Mouse (Mus musculus) kidney, postnatal 36 days (tissue): ENCODE measurements around the gene Dmap1.

ENCODE experiments used
- DNase-seq, 2 experiments: peaks; one replicate each; pipeline ENCODE4 v3.0.0; 2021 to 2022; ENCODE audit warnings: mixed read lengths in 2 of 2

The Dmap1 gene

DNA sequence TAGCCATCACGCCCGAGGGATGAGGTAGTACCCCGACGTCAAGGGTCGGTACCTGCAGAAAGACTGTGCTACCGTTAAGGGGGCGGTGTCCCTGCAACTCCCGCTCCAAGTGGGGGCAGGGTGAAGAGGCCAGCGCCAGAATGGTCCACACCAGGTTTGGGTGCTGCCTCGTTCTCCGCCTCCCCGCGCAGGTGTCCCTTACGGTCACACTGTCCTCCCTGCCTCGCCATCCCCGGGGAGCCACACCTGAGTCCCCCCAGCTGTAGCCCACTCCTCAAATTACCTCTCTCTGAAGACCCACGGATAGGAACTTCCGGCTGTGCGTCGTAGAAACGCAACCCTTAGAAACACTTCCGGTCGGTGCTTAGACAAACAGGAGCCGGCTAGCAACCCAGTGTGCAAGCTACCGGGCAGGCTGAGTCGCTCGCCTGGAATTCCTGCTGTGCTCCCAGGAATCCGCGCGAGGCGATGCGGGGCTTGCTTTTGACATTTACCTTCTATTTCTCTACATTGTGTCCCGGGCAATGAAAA is at the start of gene Dmap1:
Gene Dmap1 (minus strand): TSS at position 343 of the 531 bp plus-strand sequence.
- peak; percentile 80 to 85 for DNase-seq

DNA sequence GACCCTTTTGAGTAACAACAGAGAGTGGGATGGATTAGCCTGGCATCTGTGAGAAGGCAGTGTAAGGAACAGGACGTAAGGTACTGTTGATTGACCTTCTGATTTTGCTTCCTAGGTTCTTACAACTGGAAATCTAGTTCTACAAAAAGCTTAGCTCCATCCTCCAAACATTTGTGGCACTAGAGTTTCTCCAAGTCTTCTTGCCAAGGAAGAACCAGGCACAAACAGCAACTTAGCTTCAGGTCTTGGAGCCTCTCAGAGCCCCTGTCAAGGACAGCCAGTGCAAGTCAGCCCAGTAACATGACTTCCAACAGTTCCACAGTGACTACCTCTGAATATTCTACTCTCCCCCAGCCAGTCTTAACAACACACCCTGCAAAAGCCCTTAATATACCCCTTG is 42.0 kb upstream of the Dmap1 start, which contains the start of gene Gm12845:
Gene Gm12845 (plus strand): TSS at position 301 of the 400 bp plus-strand sequence.
- DNase-seq = no peak

DNA sequence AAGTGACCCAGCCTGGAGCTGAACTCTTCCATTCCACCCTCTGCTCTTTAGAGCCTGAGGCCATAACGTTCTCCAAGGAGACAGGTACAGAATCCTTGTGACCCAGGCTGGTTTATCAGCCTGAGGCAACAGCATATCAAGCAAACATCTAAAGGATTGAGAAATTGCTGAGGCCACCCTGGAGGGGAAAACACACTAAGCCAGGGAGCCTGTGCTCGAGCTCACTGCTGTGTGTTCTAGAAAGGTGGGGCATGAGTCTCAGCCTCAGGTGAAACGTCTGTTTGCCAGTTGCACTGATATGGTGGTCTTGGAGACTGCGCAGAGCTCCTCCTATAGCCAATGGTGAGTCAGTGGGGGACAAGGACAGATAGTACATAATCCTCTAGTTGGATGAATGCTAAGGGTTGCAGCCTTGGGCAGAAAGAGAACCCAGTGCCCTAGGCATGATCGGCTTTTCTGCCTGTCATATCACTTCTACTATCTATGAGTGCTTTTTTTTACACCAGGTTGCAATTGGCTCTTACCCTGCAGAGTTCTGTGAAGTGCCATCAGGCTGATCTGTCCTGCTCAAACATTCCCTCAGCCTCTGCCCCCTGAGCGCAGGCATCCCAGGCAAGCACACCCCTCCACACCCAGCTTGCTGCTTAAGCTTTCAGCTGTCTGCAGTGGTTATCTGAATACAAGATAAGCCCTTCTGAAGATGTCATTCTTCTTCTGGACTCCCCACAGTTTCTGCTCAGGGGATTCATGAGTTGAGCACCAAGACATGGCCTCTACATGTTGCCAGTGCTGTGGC is 31.4 kb upstream of the Dmap1 start:
- DNase-seq = no peak

DNA sequence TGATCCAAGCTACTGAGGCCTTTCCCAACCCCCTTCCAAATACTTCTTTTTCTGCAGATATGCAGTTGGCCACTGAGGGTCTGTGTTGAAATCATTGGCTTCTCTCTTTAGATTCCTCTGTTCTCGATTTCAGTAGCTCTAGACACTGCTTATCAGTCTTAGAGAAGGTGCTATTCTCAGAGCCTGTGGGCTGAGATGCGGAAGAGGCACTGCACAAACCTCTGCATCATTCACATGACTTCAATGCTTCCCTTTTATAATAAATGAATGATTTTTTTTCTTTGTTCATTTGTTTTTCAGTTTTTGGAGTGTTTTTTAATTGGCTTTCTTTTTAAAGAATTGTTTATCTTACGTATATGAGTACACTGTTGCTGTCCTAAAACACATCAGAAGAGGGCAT is 30.2 kb upstream of the Dmap1 start:
- DNase-seq = no peak

DNA sequence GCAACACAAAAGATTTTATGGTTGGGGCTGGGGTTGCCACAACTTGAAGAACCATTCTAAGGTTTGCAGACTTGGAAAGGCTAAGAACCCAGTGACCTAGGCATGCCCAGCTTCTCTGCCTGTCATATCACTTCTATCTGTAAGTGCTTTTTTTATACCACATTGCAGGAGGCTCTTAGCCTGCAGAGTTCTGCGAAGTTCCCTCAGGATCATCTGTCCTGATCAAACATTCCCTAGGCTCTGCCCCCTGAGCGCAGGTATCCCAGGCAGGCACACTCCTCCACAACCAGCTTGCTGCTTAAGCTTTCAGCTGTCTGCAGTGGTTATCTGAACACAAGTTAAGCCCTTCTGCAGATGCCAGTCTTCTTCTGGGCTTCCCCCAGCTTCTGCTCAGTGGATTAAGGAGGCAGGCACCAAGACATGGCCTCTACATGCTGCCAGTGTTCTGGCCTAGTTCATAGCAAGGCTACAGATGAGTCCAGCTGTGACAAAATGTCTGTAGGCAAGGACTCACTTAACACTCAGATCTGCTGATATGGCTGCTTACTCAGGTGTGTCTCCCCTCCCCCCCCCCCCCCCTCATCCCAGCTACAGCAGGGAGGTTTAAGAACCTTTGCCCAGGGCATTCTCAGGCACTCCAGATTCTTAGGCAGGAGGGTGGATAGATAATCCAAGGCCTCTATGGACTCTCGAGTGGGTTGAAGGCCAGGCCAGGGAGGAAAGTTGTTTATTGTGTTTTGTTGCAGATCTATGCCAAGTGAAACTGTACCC is 26.9 kb upstream of the Dmap1 start:
- DNase-seq = peak in 1 of 2 experiments; percentile 4

DNA sequence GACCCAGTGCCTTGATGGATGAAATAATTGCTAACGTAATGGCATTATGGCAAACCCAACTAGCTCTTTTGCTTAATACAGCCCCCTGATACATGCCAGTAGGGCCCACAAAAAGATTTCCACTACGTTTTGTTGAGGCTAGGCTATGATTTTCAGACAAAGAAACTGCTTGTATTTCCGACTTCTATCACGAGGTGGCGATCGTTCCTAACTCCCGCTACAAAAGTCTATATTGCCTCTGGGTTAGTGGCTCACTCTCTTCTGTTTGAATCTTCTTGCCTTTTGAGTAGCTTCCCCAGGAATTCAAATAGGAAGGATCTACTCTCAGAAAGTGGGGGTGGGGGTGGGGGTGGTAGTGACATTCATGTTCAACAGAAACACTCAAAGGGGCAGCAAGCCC is 23.3 kb upstream of the Dmap1 start:
- peak; percentile 16 to 74 for DNase-seq

DNA sequence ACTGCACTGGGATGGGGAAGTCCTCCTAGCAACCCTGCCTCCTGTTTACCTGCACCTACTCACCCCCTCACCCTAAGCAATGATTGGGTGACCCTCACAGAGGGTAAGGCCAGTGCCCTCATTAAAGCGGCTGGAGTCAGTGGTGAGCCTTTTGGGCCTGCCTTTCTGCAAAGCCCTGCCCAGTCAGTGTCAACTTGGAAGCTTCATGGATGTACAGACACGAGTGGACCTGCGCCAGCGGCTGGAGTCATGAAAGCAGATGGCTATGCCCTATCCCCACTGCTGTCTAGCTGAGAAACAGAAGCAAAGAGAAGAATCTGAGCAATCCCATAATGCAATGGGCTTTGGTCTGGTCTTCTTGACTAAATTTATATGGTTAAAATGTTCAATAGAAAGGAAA is 4.3 kb upstream of the Dmap1 start:
- DNase-seq = no peak

DNA sequence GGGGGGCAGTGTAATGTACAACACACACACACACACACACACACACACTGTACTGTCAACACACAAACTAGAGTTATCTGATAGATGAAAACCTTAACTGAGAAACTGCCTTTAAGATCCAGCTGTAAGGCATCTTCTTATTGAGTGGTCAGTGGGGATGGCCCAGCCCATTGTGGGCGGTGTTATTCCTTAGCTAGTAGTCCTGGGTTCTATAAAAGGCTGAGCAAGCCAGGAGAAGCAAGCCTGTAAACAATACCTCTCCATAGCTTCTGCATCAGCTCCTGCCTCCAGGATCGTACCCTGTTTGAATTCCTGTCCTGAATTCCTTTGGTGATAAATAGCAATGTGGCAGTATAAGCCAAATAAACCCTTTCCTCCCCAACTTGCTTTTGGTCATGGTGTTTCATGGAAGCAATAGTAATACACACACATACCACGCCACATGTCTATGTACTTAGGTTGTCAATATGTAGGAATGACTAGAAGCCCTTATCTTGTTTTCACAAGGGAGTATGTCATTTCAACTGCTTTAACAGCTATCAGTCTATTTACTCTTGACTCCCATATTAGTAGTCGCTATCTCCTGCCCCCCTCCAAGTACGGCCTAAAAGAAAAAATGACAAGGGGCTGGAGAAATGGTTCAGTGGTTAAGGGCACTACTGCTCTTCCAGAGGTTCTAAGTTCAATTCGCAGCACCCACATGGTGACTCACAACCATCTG is 1.1 kb upstream of the Dmap1 start:
- DNase-seq = no peak

DNA sequence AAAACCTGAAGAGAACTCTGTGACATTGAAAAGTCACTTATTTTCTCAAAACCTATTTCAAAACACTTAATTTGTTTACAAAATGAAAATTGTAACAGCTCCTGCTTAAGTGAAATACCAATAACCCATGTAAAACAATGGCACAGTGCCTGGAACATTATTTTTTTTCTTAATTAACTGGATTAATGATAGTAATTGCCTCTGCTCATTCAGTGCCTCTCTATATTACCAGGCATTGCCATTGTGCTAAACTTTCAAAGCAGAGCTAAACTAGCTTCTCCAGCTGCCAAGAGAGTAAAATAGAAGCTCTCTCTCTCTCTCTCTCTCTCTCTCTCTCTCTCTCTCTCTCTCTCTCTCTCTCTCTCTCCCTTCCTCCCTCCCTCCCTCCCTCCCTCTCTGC is 390 bp upstream of the Dmap1 start:
- DNase-seq = no peak

DNA sequence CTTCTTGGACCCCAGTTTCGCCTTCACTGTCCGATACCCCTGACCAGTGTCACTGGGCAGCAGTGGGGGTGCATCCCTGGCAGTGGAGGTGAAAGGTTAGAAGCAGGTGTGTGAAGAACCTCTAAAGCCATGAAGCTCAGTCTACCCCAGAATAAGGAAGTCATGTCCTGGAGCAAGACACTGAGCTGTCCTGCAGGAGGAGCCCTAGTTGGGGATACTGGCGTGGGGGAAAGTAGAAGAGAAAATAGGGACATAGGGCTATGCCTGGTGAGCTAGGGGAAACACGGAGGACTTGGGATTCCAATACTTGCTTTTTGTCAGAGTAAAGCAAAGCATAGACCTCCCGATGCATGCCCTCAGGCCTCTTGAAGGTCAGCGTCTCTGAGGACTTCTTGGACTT is 1.1 kb downstream of the Dmap1 start:
- no peak for DNase-seq

DNA sequence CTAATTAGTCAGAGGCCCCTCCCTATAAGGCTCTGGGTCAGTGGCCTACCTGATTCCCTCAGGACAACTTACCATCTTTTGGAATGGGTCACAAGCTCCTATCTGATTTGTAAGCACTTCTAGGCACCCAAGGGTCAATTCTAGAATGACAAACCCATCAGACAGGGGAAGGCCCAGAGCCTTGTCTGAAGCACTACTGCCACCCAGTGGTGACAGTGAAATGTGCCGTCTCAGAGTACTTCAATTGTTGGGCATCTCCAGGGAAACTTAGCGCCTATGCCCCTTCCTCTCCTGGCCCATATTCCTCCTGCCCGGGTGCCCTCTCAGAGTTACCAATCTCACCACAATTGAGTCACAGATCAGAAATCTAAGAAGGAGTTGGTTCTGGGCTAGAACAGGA is 5.2 kb downstream of the Dmap1 start:
- peak; percentile 79 to 91 for DNase-seq

DNA sequence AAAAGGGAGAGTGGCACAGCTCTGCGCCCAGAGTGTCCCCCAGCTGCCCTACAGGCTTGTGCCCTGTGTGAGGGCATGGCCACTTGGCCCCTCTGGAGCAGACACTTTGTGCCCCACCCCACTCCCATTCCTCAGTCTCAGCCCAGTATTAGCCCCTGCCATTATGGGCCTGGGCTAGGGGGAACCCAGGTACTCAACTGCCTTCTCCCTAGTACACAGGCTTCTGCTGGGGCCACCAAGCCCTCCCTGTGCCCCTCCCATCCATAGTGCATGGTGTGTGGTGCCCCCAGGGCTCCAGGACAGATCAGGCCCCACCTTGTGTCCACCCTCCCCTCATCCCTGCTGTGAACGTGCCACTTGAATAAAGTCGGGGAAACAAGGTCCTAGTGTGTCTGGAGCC is 8.2 kb downstream of the Dmap1 start:
- DNase-seq = no peak

DNA sequence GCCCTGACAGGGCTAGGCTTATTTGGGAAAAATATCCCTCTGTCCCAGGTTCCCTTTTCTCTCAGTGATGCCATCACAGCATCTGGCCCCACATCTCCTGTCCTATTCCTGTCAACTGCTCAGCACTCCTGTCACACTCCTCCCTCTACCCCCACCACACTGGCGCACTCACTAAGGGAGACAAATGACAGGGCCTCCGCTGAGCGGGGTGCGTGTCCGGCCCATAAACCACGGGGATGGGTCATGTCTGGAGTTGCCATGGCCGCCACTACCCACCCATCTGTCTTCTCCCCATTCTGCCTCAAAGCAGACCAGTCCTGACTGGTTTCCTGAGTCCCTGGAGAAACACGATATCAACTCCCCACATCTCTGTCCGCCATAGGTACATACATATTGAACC is 10.0 kb downstream of the Dmap1 start:
- no peak for DNase-seq

DNA sequence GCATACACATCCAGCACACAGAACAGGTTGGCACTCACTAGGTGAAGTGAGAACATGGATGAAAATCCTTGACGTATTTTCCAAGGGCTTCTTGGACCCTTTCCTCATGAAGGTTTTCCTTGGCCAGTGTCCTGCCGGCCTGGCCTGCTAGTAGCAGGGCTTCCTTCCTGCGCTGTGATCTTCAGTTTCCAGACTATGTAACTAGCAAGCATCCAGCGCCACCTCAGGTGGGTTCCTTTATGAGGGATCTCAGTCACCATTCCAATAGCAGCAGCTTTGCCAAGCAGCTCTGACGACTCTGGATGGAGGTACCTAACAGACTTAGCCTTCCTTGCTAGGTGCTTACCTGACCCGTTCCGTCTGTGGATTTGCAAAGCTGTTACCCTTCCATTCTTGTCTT is 12.2 kb downstream of the Dmap1 start:
- no peak for DNase-seq

DNA sequence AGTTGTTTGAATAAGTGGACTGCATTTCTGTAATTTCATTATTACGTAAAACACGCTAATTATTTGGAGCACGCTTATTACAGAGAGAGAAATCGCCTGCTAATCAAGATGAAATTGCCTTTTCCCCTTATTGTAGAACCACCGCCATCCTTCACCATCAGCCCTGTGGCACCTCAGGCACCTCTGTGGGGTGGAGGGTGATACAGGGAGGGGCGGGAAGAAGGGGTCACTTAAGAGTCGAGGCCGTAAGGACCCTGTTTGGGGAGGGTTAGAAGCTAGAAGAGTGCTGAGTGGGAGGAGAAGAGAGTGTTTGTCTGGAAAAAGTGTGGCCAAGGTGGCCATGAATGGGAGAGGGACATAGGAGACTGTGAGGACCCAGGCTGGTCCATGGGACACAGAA is 16.0 kb downstream of the Dmap1 start:
- no peak for DNase-seq

DNA sequence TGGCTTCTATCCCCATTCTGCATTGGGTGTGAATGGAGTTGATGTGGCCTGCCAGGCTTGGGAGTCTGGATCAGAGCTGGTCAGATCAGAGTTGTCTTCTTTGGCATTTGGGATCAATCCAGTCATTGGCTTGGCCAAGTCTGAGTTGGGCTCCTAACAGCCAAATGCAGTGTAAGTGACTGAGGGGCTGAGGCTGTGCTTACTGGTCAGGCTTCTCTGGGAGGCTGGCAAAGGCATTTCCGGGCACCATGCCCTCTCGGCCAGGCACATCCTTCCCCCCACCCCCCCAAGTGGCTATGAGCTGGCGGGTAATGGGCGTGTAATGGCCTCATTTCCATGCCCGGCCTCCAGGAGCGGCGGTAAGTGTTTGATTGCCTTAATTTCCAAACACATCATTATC is 16.5 kb downstream of the Dmap1 start:
- peak; percentile 31 to 48 for DNase-seq

DNA sequence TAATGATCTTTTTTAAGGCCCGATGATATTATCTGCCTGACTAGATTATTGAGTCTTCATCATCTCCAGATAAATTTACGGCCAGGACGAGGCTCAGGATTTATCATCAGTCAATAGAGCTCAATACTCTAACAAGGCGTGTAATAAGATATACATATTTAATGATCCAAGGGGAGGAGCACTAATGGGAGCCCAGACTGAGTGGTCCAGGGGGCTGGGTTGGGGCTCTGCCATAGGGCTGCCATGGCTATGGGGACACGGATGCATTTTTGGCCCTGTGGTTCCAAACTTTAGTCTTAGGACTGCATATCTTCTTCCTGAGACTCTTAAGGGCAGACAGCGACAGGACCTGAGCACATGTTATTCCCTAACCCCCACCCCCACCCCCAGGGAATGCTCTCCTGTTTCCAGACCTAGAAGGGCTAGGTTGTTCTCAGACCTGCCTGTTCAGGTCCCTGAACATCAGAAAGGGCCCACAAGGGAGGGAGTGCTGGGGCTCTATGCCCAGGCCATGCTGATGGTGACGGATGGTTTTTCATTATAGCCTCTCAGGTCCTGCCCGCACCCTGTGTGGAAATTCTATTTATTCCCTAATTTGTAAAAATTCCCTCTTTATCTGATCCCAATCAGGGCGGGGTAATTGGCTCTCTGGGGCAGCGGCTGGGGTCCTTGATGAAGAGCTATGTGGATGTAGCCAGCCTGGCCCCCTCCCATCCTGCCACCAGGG is 17.5 kb downstream of the Dmap1 start:
- no peak for DNase-seq

DNA sequence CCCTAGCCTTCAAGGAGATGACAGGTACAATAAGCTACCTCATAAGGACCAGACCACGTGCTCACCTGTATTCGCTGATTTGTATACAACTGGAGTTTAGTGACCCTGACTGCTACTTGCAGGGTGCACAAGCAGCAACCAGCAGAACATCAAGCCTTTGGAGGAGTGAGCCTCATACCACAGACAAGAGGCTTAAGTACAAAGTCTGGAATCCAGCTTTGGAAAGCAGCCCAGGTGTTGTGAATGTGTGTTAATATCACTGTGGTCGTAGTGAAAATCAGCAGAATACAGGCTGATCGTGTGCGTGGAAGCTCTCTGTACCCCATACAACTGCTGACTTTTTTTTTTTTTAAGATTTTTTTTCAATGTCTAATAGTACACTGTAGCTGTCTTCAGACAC is 22.1 kb downstream of the Dmap1 start:
- peak; percentile 75 to 79 for DNase-seq

DNA sequence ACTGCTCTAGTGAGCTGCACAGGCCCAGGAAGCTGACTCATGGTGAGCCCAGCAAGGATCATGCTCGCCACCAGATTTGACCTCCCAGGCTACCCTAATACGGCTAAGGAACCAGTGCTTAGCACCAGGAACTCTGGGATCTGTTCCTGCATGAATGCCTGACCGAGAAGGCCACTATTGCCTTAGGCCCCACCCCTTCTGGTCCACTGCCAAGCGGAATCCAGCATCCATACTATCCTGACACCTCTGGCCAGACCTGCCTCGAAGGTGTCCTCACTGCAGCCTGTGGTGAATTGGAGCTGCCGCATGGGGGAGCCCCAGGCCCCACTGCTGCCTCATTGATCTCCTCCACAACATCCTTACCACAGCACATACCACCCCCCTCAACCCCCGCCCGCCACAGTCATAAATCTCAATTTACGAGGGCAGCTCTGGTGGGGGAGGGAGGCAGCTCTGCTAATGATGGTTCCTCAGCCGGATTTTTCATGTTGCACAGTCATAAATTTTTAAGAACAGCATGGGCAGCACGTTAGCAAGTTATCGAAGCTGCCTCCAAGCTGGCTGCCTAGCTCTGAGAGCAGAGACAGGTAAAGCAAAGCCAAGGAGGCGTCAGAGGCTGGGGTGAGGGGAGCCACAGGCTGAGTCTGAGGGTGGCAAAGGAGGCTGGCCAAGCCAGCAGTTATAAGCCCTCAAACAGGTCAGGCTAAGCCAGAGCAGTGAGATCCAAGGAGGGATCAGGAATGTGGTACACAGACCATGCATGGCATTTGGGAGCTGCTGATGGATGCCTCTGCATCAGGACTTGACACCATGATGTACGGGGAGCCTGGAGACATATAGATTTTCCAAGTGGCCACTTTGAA is 23.3 kb downstream of the Dmap1 start:
- DNase-seq = peak; percentile 50 to 81

DNA sequence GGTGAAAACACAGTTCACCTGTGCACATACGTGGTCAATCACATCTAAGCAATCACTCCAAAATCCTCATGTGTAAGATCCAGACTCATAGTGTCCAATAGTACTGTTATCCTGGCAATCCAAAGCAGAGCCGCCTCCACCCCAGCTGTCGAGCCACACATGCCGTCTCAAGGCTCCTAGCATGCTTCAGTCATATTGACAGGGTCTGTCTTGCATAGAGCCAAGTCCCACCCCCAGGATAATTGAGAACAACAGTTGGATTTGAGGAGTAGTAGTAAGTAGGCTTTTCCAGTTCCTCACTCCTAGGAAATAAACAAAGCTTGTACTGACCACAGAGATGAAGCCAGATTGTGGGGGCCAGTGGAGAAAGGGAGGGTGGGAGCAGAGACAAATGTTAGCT is 24.4 kb downstream of the Dmap1 start:
- DNase-seq = no peak

DNA sequence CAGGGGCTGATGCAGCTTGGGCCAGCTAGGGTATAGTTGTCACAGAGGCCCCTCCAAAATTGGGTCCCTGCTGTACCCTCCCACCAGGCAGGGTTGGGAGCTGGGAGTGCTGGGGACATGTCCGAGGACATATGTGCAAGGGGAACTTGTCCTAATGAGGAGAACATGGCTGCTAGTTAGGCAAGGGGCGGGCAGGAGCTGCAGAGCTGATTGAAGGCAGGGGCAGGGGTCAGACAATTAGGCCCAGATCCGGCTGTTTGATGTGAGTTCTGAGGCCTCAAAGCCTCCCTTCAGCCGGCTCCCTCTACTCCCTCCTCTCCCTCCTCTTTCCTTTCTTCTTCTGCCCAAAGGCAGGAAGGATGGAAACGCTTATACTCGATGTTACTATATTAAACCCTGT is 25.1 kb downstream of the Dmap1 start:
- DNase-seq = no peak

DNA sequence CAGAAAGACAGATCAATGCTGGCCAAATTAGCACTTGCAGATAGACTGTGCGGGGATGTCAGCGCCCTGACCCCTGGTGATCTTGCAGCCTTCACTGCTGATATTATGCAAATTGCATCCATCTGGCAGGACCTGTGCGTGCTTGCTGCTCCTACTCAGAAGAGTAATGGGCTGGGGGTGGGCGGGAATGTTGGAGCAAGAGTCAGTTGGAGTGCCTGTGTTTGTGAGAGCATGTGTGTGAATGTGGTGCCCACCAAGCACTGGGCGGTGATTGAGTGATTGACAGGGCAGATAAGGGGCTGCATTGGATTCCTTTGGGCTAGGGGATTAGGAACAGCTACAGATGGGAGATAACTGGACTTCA is 26.6 kb downstream of the Dmap1 start:
- DNase-seq = no peak
